Mouse (Mus musculus): ENCODE results near the gene Dgcr2. TPM values are rescaled to one million over a fixed set of nuclear protein-coding genes. Genes with fewer than 3 reads are reported as not detected.

Gene Dgcr2
- polyA plus RNA-seq, 1 experiment from 2014 or later: 85.6 TPM

Other genes starting within 250 kb of the Dgcr2 start
- 42.0 and 45.2 TPM in 2 replicates for gene Med15, start 165.7 kb downstream of the Dgcr2 start, polyA plus RNA-seq (2015; fragmentation: Nextera tagmentation; extraction: Ambion mirVana)
- gene Klhl22, start 138.9 kb downstream of the Dgcr2 start, polyA plus RNA-seq (2015; fragmentation: Nextera tagmentation; extraction: Ambion mirVana): 53.4 and 55.6 TPM in 2 replicates
- gene Scarf2, start 101.3 kb downstream of the Dgcr2 start, polyA plus RNA-seq (2015; fragmentation: Nextera tagmentation; extraction: Ambion mirVana): 0.76 and 1.1 TPM in 2 replicates
- gene B830017H08Rik, start 65.4 kb downstream of the Dgcr2 start, polyA plus RNA-seq (2015; fragmentation: Nextera tagmentation; extraction: Ambion mirVana): 0.27 and 0.55 TPM in 2 replicates
- gene Car15, start 60.2 kb downstream of the Dgcr2 start, polyA plus RNA-seq (2015; fragmentation: Nextera tagmentation; extraction: Ambion mirVana): 4.5 and 6.1 TPM in 2 replicates
- 0.35 and 0.49 TPM in 2 replicates for gene Gm20518, start 6.9 kb downstream of the Dgcr2 start, polyA plus RNA-seq (2015; fragmentation: Nextera tagmentation; extraction: Ambion mirVana)
- gene Tssk1, start 4.3 kb downstream of the Dgcr2 start, polyA plus RNA-seq (2015; fragmentation: Nextera tagmentation; extraction: Ambion mirVana): 0.05 TPM in 2 replicates
- gene Tssk2, start 75 bp upstream of the Dgcr2 start, polyA plus RNA-seq (2015; fragmentation: Nextera tagmentation; extraction: Ambion mirVana): not detected in 2 replicates
- gene Ess2, start 12.8 kb upstream of the Dgcr2 start, polyA plus RNA-seq (2015; fragmentation: Nextera tagmentation; extraction: Ambion mirVana): 48.9 and 54.6 TPM in 2 replicates
- gene Gsc2, start 16.5 kb upstream of the Dgcr2 start, polyA plus RNA-seq (2015; fragmentation: Nextera tagmentation; extraction: Ambion mirVana): 0.32 TPM in 1 of 2 replicates, not detected in the other
- gene Slc25a1, start 29.7 kb upstream of the Dgcr2 start, polyA plus RNA-seq (2015; fragmentation: Nextera tagmentation; extraction: Ambion mirVana): 104 and 118 TPM in 2 replicates
- gene Vpreb2, start 81.9 kb upstream of the Dgcr2 start, polyA plus RNA-seq (2015; fragmentation: Nextera tagmentation; extraction: Ambion mirVana): not detected in 2 replicates
- gene Dgcr6, start 154.3 kb upstream of the Dgcr2 start, polyA plus RNA-seq (2015; fragmentation: Nextera tagmentation; extraction: Ambion mirVana): 164 and 168 TPM in 2 replicates
- gene Prodh, start 191.6 kb upstream of the Dgcr2 start, polyA plus RNA-seq (2015; fragmentation: Nextera tagmentation; extraction: Ambion mirVana): 3.7 and 6.3 TPM in 2 replicates
- gene Rtn4r, start 229.1 kb upstream of the Dgcr2 start, polyA plus RNA-seq (2015; fragmentation: Nextera tagmentation; extraction: Ambion mirVana): 7.3 and 7.8 TPM in 2 replicates